In genomic region chr16:30502221-30502891, GRCm38 (mm10) we compare ENCODE assay signal across 8 mouse cellular contexts. TPM values are rescaled to one million over a fixed set of nuclear protein-coding genes. Genes with fewer than 3 reads are reported as not detected.
A peak's percentile ranks its signal among the peaks of the same experiment; 100 is the strongest.
DNase-seq lines count a peak whose midpoint lies in the region; ATAC-seq and TF ChIP-seq lines count a peak whose summit lies in the region.

No protein-coding gene starts in this region.

- peak overlapping the region; percentile 37 for H3K27ac ChIP-seq in embryonic fibroblast, embryonic 13.5 days (ENCODE audit: insufficient read depth, low read length)
- H3K27ac ChIP-seq in intestine, postnatal 0 days (ENCODE audit: low read depth, low read length) = peak overlapping the region; percentile 52

- no peak for TF ChIP-seq CTCF in embryonic fibroblast, embryonic 13.5 days (IDR thresholded peaks at IDR 0.05; ENCODE audit: borderline replicate concordance, insufficient read depth, low read length)
- no peak for TF ChIP-seq CTCF in intestine, postnatal 0 days (IDR thresholded peaks at IDR 0.05; ENCODE audit: low read depth)

- peaks cover 9% of the 10 kb centered on the region for H3K4me1 ChIP-seq in embryonic fibroblast, embryonic 13.5 days (ENCODE audit: control insufficient read depth, insufficient read depth, low read length)
- H3K4me1 ChIP-seq in intestine, postnatal 0 days (replicated peaks; ENCODE audit: control insufficient read depth, insufficient read depth, low read length) = no peaks in the 10 kb centered on the region; the same call in 1 of the 2 replicates

- no peaks in the 10 kb centered on the region for H3K36me3 ChIP-seq in intestine, postnatal 0 days (ENCODE audit: control insufficient read depth, insufficient read depth)

- H3K27me3 ChIP-seq in intestine, postnatal 0 days (replicated peaks; ENCODE audit: control insufficient read depth, insufficient read depth, low read length) = no peaks in the 10 kb centered on the region

- peak; percentile 19 for DNase-seq in gastrocnemius, postnatal 14 days
- no peak for DNase-seq in gastrocnemius, postnatal 36 days
- peak; percentile 73 for DNase-seq in lung, postnatal 10 days
- DNase-seq in spleen, postnatal 36 days (ENCODE audit: low spot score in 2 of 2) = no peak
- no peak for DNase-seq in layer of hippocampus, adult 11-12 months (ENCODE audit: low spot score)
- no peak for DNase-seq in cerebellum, postnatal 36 days

- H3K9me3 ChIP-seq in intestine, postnatal 0 days (ENCODE audit: control insufficient read depth) = no peaks in the 10 kb centered on the region

- no peak overlapping the region for H3K4me3 ChIP-seq in embryonic fibroblast, embryonic 13.5 days (ENCODE audit: insufficient read depth, low read length)
- H3K4me3 ChIP-seq in intestine, postnatal 0 days (ENCODE audit: low read depth, low read length) = peak overlapping the region; percentile 4; the same call in 1 of the 2 replicates

- H3K4me2 ChIP-seq in intestine, postnatal 0 days (replicated peaks; ENCODE audit: low read depth) = peak overlapping the region; percentile 54

- WGBS in intestine, postnatal 0 days = 14% methylated on average over 25 of the region's 25 CpGs

- H3K9ac ChIP-seq in intestine, postnatal 0 days (ENCODE audit: low read depth, low read length) = peak overlapping the region; percentile 31; the same call in 1 of the 2 replicates

- intact Hi-C loops in gastrocnemius, postnatal 14 days (cut with DNase I; ENCODE audit: low total_unique reads) = loop anchor here (5.0 kb wide), 1 partner anchor 125 kb away; no protein-coding TSS in a partner anchor
- intact Hi-C loops in gastrocnemius, postnatal 36 days (cut with DNase I) = no loop called here

- ATAC-seq in intestine, postnatal 0 days = peak; percentile 70

- TF ChIP-seq POLR2A in embryonic fibroblast, embryonic 13.5 days (IDR thresholded peaks at IDR 0.05; ENCODE audit: low read depth, low read length) = no peak

RNA-seq across cellular contexts. Expression of gene Tmem44, which starts 48.3 kb away (rescaled TPM):
- 1 to 10 TPM; 4.5 to 5.6 TPM for total RNA-seq in gastrocnemius, postnatal 14 days (2021)
- 1 to 10 TPM; 1.8 to 2.5 TPM for total RNA-seq in gastrocnemius, postnatal 36 days (2021)
- 6.9 and 8.0 TPM in 2 replicates for polyA plus RNA-seq in embryonic fibroblast, embryonic 13.5 days (2011; ENCODE audit: insufficient read length, low read depth, missing spikeins)
- 2.9 and 3.1 TPM in 2 replicates for polyA plus RNA-seq in intestine, postnatal 0 days (2015; fragmentation: Nextera tagmentation; extraction: Ambion mirVana)

Comparison
In these comparisons a context has a peak if more than half of its experiments do, and no peak if none do; other contexts are left out.
1. DNase-seq: peak in gastrocnemius, postnatal 14 days (single experiment) and lung, postnatal 10 days (single experiment); none in gastrocnemius, postnatal 36 days (0 of 2), spleen, postnatal 36 days (0 of 2), layer of hippocampus, adult 11-12 months (single experiment) and cerebellum, postnatal 36 days (0 of 2).